18 mouse cellular contexts compared by ENCODE assay signal in the genomic region with DNA sequence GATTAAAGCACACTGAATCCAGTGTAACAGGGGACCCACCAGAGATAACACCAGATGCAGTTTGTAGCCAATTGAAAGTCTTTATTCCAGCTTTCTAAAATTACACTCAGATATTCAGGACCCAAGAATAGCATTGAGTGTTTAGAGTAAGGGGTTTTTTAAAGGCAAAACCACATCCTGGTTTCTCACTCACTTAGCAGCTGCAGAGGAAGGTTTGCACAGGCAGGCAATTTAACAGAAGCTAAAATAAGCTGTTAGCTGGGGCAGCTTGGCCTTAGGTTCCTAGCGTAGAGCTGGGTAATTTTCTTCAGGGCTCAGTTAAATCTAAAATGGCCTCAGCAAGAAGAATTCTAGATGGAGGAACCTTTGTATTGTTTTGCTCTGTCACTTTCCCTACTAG. TPM values are rescaled to one million over a fixed set of nuclear protein-coding genes. Genes with fewer than 3 reads are reported as not detected.
DNase-seq lines count a peak whose midpoint lies in the region; ATAC-seq lines count a peak whose summit lies in the region.
"Had no signal": no experiment of that assay in that cellular context is flagged by ENCODE, and none has a peak within 500 bp of the region (broad histone marks: within the 10 kb centered on the region; RNA-seq: fewer than 3 reads in every experiment).

No protein-coding gene starts in this region.

- H3K4me1 ChIP-seq in heart, embryonic 14.5 days (ENCODE audit: control insufficient read depth in 2 of 2, insufficient read depth in 2 of 2, low read length in 2 of 2): peaks cover 13 to 30% of the 10 kb centered on the region in 2 experiments
- H3K4me1 ChIP-seq in midbrain, embryonic 13.5 days (replicated peaks): peaks cover 10% of the 10 kb centered on the region

- no peak for ATAC-seq in heart, embryonic 14.5 days (ENCODE audit: insufficient number of reproducible peaks, insufficient read depth, low FRiP score, low read depth)
- no peak for ATAC-seq in midbrain, embryonic 13.5 days
- ATAC-seq: intestine, embryonic 16.5 days had no signal

- 0 out of 2 replicates have a peak, but pooled peaks cover 5% of the 10 kb centered on the region for H3K9me3 ChIP-seq in heart, embryonic 14.5 days (ENCODE audit: control insufficient read depth, low read length)
- no peaks in the 10 kb centered on the region for H3K9me3 ChIP-seq in midbrain, embryonic 13.5 days
- H3K9me3 ChIP-seq: embryonic facial prominence, embryonic 12.5 days; hindbrain, embryonic 10.5 days; neural tube, embryonic 15.5 days had no signal

- intact Hi-C loops in heart, postnatal 10 days (cut with DNase I): no loop called here

- H3K36me3 ChIP-seq in heart, embryonic 14.5 days (ENCODE audit: control insufficient read depth, insufficient read depth, low read length): no peaks in the 10 kb centered on the region
- H3K36me3 ChIP-seq in midbrain, embryonic 13.5 days: no peaks in the 10 kb centered on the region
- H3K36me3 ChIP-seq: embryonic facial prominence, embryonic 12.5 days; hindbrain, embryonic 10.5 days; neural tube, embryonic 15.5 days had no signal

- no peak for DNase-seq in heart, postnatal 10 days
- DNase-seq in 416B (ENCODE audit: low read depth): peak; percentile 62
- peak; percentile 63 for DNase-seq in CD4-positive helper T cell, adult 2 months (ENCODE audit: low read depth, low spot score)
- peak; percentile 73 for DNase-seq in induced T-regulatory cell, adult 2 months (ENCODE audit: low read depth)
- no peak for DNase-seq in right cerebral cortex, postnatal 4 days
- DNase-seq in kidney, postnatal 4 days: no peak
- DNase-seq: adrenal gland, postnatal 14 days; cerebellum, postnatal 25 days; gastrocnemius, postnatal 14 days; kidney, postnatal 25 days; lung, adult 18-20 months had no signal

- H3K4me2 ChIP-seq in heart, embryonic 14.5 days (ENCODE audit: low read length): no peak overlapping the region
- H3K4me2 ChIP-seq in midbrain, embryonic 13.5 days (replicated peaks): no peak overlapping the region
- H3K4me2 ChIP-seq: embryonic facial prominence, embryonic 12.5 days; neural tube, embryonic 15.5 days had no signal

- H3K27me3 ChIP-seq in heart, embryonic 14.5 days (ENCODE audit: control insufficient read depth, insufficient read depth, low read length): no peaks in the 10 kb centered on the region
- H3K27me3 ChIP-seq in midbrain, embryonic 13.5 days: no peaks in the 10 kb centered on the region
- H3K27me3 ChIP-seq: embryonic facial prominence, embryonic 12.5 days; neural tube, embryonic 15.5 days had no signal

- H3K9ac ChIP-seq in heart, embryonic 14.5 days (ENCODE audit: low read length): no peak overlapping the region
- no peak overlapping the region for H3K9ac ChIP-seq in midbrain, embryonic 13.5 days (replicated peaks)
- H3K9ac ChIP-seq: embryonic facial prominence, embryonic 12.5 days; neural tube, embryonic 15.5 days had no signal

- peak overlapping the region; percentile 56 to 66; a peak in 3 of 4 replicates for H3K27ac ChIP-seq in heart, embryonic 14.5 days (replicated peaks in 1 of 2; ENCODE audit: control insufficient read depth in 1 of 2, insufficient read depth in 1 of 2, low read depth in 2 of 2, low read length in 2 of 2)
- H3K27ac ChIP-seq in midbrain, embryonic 13.5 days: no peak overlapping the region
- H3K27ac ChIP-seq: embryonic facial prominence, embryonic 12.5 days; hindbrain, embryonic 10.5 days; left cerebral cortex, adult 2 months; neural tube, embryonic 15.5 days had no signal

- no peak overlapping the region for H3K4me3 ChIP-seq in heart, embryonic 14.5 days (ENCODE audit: control insufficient read depth in 1 of 2, insufficient read depth in 1 of 2, low read depth in 1 of 2, low read length in 2 of 2)
- H3K4me3 ChIP-seq in midbrain, embryonic 13.5 days (replicated peaks): no peak overlapping the region
- H3K4me3 ChIP-seq: embryonic facial prominence, embryonic 12.5 days; hindbrain, embryonic 10.5 days; left cerebral cortex, adult 2 months; neural tube, embryonic 15.5 days had no signal

- WGBS in heart, embryonic 14.5 days: 54% methylated on average over 1 of the region's 1 CpGs
- WGBS in midbrain, embryonic 13.5 days: 95% methylated on average over 1 of the region's 1 CpGs

RNA-seq across cellular contexts. Expression of gene Dgkd, which starts 13.6 kb away (rescaled TPM):
- polyA plus RNA-seq in heart, embryonic 14.5 days (2014; fragmentation: Nextera tagmentation; extraction: Ambion mirVana): 24.7 and 29.4 TPM in 2 replicates
- total RNA-seq in heart, postnatal 10 days (2021): 10 to 100 TPM; 56.9 to 62.1 TPM
- polyA plus RNA-seq in midbrain, embryonic 13.5 days (2015; fragmentation: Nextera tagmentation; extraction: Ambion mirVana): 41.2 and 43.7 TPM in 2 replicates

Comparison
In these comparisons a context has a peak if more than half of its experiments do, and no peak if none do; other contexts are left out.
1. DNase-seq: peak in 416B (single experiment), CD4-positive helper T cell, adult 2 months (single experiment) and induced T-regulatory cell, adult 2 months (single experiment); none in heart, postnatal 10 days (0 of 2), right cerebral cortex, postnatal 4 days (single experiment) and kidney, postnatal 4 days (0 of 2).